Mouse (Mus musculus): Measurements from ENCODE around the gene Mxd1.

DNA sequence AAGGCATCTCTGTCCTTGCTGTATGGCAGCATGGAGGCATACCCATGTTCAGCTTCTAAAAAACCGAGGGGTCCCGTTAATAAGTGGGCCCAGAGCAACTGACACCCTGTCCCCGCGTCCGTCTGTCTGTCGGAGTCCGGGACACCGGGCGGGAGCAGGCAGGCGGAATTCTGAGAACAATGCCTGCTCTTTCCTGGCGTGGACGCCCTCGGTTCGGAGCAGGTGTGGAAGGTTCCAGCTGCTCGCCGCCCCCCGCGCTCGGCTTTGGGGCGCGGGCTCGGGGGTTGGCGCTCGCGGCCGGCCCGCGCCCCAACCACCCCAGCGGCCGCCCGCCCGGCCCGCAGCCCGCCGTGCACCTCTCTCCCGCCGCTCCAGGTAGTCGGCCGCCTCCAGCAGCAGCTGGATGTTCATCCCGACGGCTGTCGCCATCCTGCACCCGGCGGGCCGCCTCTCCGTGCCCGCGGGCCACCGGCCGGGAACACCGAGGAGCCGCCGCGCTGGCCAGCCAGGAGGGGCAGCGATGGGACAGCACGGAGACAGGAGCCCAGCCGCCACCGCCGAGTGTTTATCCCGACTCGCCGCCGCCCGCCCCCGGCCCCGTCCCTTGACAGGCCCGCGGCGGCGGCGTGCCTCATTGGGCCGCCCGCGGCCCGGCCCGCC lies at the start of gene Mxd1:
- no peak for TF ChIP-seq CTCF (IDR thresholded peaks at IDR 0.05; ENCODE audit: low read depth)
- no peak for TF ChIP-seq EP300 (IDR thresholded peaks at IDR 0.05; ENCODE audit: low read depth)
